Mouse (Mus musculus) cerebellum, adult 11-12 months (tissue): Measurements from ENCODE around the gene Il11ra1.

Source experiments
- DNase-seq: peaks from one replicate; pipeline ENCODE4 v3.0.0; 2022

Il11ra1 gene

GRCm38 (mm10) chr4:41711705-41712375 lies 12.1 kb downstream of the Il11ra1 start:
- peak; percentile 77 for DNase-seq

DNA sequence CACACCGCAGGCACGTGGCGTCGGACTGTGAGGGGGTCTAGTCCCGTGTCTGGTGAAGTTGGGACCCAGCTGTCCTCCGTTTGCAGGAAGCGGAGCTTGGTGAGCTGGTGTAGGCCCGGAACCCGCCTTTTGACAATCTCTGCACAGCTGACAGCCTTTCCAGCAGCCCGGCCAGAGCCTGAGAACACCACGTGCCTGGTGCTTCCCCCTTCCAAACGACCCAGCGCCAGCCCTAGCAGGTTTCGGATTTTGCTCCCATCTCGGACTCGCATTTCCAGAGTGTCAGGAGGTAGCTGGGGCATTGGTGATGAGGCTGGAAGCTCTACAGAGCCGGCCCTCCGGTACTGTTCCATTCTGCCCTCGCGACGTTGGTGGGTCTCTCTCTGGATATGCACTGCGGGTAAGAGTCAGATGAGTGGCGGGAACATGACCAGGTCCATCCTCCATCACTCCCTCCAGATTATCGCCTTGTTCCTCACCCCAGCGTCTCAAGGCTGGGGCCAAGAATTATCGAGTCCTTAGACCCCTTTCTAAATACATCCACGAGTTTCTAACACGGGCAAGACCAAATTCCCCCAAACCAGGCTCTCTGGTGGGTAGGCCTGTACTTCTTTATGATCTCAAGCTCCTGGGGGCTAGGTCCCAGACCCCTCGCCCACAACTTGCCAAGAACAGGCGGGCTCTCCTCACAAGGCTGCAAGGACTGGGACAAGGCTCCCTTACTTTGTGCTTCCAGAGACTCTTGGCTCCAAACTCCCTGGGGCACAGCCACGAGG lies 12.8 kb downstream of the Il11ra1 start:
- no peak for DNase-seq

GRCm38 (mm10) chr4:41713197-41714067 lies 13.6 kb downstream of the Il11ra1 start, which contains the start of gene Rpp25l:
Gene Rpp25l, minus strand, starts transcription at chr4:41713534.
- DNase-seq, result peak; percentile 86

GRCm38 (mm10) chr4:41714276-41714675 lies 14.5 kb downstream of the Il11ra1 start:
- DNase-seq, result peak; percentile 74

- peak; percentile 62 for DNase-seq
These were observed 15.3 kb downstream of the Il11ra1 start for GRCm38 (mm10) chr4:41715082-41715481.

DNA sequence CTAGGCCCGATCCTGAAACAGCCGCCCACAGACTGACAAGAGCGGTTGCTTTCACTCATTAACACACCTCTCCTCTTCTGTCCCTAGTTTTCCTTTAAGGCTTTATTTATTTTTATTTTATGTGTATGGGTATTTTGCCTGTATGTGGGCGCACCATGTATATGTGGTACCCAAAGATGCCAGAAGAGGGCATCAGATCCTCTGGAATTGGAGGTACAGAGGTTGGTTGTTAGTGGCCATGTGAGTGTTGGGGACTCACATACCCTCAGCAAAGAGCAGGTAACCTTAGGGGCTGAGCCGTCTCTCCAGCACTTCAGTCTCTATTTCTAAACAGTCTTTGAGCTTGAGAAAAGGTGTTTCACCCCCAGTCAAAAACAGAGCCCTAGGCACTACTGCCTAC lies 15.8 kb downstream of the Il11ra1 start:
- DNase-seq, result no peak

DNA sequence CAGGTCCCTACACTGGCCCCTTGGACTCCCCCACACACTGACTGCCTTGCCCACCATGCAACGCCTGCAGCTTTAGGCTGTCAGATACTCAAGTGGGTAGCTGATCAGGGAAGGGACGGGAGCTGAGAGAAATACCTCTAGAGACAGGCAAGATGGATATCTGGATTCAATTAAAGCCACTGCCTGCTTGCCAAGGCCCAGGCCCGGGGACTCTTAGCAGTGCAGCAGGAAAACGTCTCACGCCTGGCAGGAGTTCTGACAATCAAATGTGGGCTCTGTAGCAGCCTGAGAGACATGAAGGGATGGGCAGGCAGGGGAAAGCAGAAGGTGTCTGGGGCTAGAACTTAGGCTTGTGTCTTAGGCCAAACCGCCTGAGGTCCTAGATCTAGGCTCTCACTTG lies 17.0 kb downstream of the Il11ra1 start:
- DNase-seq, result no peak

DNA sequence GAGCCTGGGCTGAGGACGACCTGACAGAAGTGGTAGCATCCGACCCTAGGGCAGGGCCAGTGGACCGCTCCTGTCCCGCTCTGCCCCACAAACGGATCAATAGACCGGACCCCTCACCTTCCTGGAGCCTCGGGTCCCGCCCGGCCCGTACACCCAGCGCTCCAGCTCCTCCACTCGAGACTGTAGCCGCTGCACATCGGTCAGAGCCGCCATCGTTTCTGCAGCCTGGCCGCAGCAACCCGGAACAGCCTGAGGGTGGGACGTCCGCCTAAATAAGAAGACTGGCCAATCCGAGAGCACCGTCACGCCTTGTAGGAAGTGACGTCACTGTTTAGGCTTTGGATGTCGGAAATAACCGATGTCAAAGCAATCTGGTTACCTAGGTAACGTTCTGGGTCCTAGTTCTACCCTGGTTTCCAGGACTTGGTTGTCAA lies 23.1 kb downstream of the Il11ra1 start, which contains the start of gene Dctn3:
Gene Dctn3, minus strand, starts transcription at position 253 of the 434 bp plus-strand sequence.
- DNase-seq, result peak; percentile 93

- no peak for DNase-seq
These were observed 27.2 kb downstream of the Il11ra1 start for GRCm38 (mm10) chr4:41726826-41727621.

- no peak for DNase-seq
These were observed 31.4 kb downstream of the Il11ra1 start, which contains the start of gene Arid3c for GRCm38 (mm10) chr4:41731052-41731765. Gene Arid3c, minus strand, starts transcription at chr4:41731142.

GRCm38 (mm10) chr4:41737602-41738255 lies 37.9 kb downstream of the Il11ra1 start:
- peak; percentile 65 for DNase-seq

- no peak for DNase-seq
These were observed 38.4 kb downstream of the Il11ra1 start for GRCm38 (mm10) chr4:41738256-41738603.

DNA sequence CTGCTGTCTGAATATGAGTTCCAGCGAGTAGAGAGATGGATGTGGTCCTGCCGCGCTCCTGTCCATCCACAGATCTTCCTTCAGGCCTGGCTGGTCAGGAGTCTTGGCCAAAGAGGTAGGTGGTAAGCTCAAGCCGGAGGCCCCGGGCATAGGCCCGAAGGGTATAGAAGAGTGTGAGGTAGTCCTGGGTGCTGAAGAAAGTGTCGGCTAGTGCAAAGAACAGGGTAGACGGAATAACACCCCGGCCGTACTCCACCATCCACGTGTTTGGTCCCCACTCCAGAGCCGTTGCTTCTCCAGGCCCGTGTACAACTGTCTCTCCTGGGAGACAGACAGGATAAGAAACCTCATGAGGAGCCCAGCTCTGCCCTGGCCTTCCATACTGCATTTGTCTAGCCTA lies 39.5 kb downstream of the Il11ra1 start:
- no peak for DNase-seq

DNA sequence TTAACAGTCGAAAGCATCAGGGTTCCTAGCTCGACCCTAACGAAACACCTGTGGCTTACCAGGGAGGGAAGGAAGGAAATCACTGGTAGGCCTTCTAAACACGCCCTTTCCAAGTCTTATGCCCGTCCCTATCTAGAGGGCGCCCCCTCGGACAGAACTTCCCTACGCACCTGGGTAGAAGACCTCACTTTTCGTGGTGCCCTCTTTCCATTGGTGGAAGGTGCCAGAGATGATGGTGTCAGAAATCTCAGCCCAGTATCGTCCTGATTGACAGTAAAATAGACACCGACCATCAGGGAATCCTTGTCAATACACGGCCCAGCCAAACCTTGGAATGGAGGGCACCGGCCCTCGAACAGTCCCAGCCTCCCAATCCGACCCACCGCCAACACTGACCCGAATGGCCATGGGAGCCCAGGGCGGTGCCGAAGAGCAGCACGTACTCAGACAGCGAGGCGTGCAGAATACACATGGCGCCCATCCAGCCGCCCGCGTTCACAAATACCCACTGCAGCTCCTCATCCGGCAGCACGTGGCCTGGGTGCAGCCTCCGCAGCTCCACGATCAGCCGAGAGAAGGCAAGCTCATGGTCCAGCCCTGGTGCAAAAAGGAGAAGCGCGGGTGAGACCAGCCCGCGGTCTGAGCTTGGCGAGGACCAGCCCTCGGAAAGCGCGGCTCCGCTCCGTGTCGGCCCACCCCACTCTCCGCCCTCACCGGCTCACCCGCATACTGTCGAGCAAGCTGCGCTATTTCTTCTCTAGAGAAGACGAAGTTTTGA lies 40.8 kb downstream of the Il11ra1 start:
- peak; percentile 74 for DNase-seq

GRCm38 (mm10) chr4:41741158-41741560 lies 41.4 kb downstream of the Il11ra1 start:
- DNase-seq, result peak; percentile 96

GRCm38 (mm10) chr4:41744131-41744530 lies 44.3 kb downstream of the Il11ra1 start:
- no peak for DNase-seq

DNA sequence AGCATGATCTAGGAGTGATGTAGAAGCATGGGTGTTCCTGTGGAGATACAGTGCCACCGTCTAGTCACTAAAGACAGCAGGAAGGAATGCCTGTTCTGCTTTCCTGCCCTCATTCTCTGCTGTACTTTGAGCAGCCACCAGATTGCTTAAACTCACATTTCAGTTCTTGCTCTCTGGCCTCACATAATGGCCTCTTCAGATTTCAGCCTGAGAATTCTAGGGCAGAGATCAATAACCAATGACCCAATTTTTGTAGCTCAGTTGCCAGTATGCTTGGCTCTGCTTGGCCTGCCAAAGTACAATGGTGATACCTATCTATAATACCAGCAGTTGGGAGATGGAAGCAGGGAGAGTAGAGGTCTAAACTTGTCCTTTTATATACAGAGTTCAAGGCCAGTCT lies 45.2 kb downstream of the Il11ra1 start:
- no peak for DNase-seq

GRCm38 (mm10) chr4:41754797-41755337 lies 55.1 kb downstream of the Il11ra1 start, which contains the start of gene Galt:
Gene Galt, plus strand, starts transcription at chr4:41755228.
- DNase-seq, result peak; percentile 88
